Mouse (Mus musculus) forebrain, embryonic 15.5 days (tissue): ENCODE data around the gene Ikzf3. TPM values are rescaled to one million over a fixed set of nuclear protein-coding genes. Genes with fewer than 3 reads are reported as not detected.

ENCODE experiments used
- ATAC-seq: fragments of 200-750 bp; cut with Nextera tagmentation; replicated peaks from 2 replicates; pipeline ENCODE4 v1.8.0; 2017; ENCODE audit warnings: mild to moderate bottlenecking, moderate TSS enrichment, moderate library complexity
- H3K27ac ChIP-seq: fragments of 300-500 bp; sonication (generic); replicated peaks from 2 replicates; pipeline ENCODE4 v1.5.1; 2015; ENCODE audit warnings: mild to moderate bottlenecking, inconsistent platforms
- H3K27me3 ChIP-seq: fragments of 300-500 bp; sonication (generic); 2 replicates; pipeline ENCODE4 v1.6.1; 2015; ENCODE audit warnings: inconsistent platforms
- H3K36me3 ChIP-seq: fragments of 300-500 bp; sonication (generic); 2 replicates; pipeline ENCODE4 v1.6.1; 2015; ENCODE audit warnings: mild to moderate bottlenecking, inconsistent platforms
- H3K4me1 ChIP-seq: fragments of 300-500 bp; sonication (generic); 2 replicates; pipeline ENCODE4 v1.6.1; 2015; ENCODE audit warnings: inconsistent platforms
- H3K4me2 ChIP-seq: fragments of 300-500 bp; sonication (generic); replicated peaks from 2 replicates; pipeline ENCODE4 v1.6.1; 2015; ENCODE audit warnings: mild to moderate bottlenecking, inconsistent platforms
- H3K4me3 ChIP-seq: fragments of 300-500 bp; sonication (generic); 2 replicates; pipeline ENCODE4 v1.5.1; 2015; ENCODE audit warnings: mild to moderate bottlenecking, inconsistent platforms
- H3K9ac ChIP-seq: fragments of 300-500 bp; sonication (generic); replicated peaks from 2 replicates; pipeline ENCODE4 v1.6.1; 2015; ENCODE audit warnings: mild to moderate bottlenecking, inconsistent platforms
- H3K9me3 ChIP-seq: fragments of 300-500 bp; sonication (generic); 2 replicates; pipeline ENCODE4 v1.6.1; 2016; ENCODE audit warnings: inconsistent platforms
- WGBS: fragments of 180-500 bp; shearing (Covaris S2); methylation state at CpG from one replicate; pipeline ENCODE4 v1.1.7; 2015; ENCODE audit warnings: mixed read lengths; 5-methylcytosine and 5-hydroxymethylcytosine counted together
- polyA plus RNA-seq: library from polyadenylated mRNA; unstranded; fragments of >200 nt; fragmentation: Nextera tagmentation; extraction: Ambion mirVana; gene quantifications from 2 replicates; pipeline ENCODE4 v1.2.1, GENCODE M21; 2015

The Ikzf3 gene
- polyA plus RNA-seq, 1 experiment from 2014 or later, result 0.10 TPM

DNA sequence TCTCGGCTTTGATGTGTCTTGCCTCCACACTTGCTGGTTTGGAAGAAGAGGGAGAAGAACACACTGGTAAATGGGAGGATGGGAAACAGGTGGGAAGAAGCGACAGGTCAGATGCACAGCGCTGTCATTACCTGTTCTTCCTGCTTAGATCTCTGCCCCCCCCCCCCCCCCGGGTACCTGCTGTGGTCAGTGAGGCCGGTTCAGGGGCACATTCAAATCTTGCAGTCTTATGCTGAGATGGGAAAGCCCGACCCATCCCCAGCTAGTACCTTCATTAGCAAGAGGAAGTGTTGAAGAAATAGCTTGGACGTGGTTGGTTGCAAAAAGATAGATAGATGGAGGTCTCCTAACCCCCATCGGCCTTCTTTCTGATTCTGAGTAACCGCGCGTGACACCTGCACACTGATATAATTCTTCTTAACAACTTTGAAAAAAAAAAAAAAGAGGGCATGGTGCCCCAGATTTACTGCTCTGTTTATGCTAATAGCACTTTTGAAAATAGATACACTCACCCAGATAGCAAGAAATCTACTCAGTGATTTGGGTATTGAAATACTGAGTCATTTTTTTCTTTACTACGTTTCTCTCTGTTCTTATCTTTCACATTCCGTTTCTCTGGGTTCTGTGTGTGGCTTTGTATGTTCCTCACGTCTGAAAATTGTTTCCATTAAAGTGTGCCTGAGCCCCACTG lies 68.7 kb downstream of the Ikzf3 start:
- H3K9me3 ChIP-seq, result no peaks in the 10 kb centered on the region
- no peak overlapping the region for H3K27ac ChIP-seq
- no peak overlapping the region for H3K4me2 ChIP-seq
- WGBS, result 72% methylated on average over 14 of the region's 14 CpGs
- H3K9ac ChIP-seq, result no peak overlapping the region
- H3K4me1 ChIP-seq, result no peaks in the 10 kb centered on the region
- ATAC-seq, result no peak
- H3K27me3 ChIP-seq, result no peaks in the 10 kb centered on the region
- H3K4me3 ChIP-seq, result no peak overlapping the region
- no peaks in the 10 kb centered on the region for H3K36me3 ChIP-seq

DNA sequence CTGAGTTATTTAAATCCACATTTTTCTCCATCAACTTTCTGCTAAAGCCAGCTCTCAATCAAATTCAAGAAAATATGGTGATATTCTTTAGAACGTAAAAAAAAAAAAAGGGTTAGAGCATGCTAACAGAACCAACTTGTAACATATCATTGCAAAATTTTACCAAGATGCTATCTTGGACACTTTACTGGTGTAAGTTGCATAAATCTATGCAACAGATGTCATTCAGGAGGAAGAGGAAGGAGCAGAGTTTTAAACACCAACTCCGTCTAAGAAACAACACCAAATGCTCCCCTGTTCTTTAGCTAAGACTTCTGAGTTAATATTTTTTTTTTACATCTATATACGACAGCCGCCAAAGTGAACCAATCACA lies 69.4 kb downstream of the Ikzf3 start:
- H3K27ac ChIP-seq, result no peak overlapping the region
- no peaks in the 10 kb centered on the region for H3K36me3 ChIP-seq
- H3K27me3 ChIP-seq, result no peaks in the 10 kb centered on the region
- no peaks in the 10 kb centered on the region for H3K9me3 ChIP-seq
- 93% methylated on average over 4 of the region's 4 CpGs for WGBS
- no peak overlapping the region for H3K9ac ChIP-seq
- no peak overlapping the region for H3K4me2 ChIP-seq
- H3K4me1 ChIP-seq, result no peaks in the 10 kb centered on the region
- no peak overlapping the region for H3K4me3 ChIP-seq
- ATAC-seq, result no peak

DNA sequence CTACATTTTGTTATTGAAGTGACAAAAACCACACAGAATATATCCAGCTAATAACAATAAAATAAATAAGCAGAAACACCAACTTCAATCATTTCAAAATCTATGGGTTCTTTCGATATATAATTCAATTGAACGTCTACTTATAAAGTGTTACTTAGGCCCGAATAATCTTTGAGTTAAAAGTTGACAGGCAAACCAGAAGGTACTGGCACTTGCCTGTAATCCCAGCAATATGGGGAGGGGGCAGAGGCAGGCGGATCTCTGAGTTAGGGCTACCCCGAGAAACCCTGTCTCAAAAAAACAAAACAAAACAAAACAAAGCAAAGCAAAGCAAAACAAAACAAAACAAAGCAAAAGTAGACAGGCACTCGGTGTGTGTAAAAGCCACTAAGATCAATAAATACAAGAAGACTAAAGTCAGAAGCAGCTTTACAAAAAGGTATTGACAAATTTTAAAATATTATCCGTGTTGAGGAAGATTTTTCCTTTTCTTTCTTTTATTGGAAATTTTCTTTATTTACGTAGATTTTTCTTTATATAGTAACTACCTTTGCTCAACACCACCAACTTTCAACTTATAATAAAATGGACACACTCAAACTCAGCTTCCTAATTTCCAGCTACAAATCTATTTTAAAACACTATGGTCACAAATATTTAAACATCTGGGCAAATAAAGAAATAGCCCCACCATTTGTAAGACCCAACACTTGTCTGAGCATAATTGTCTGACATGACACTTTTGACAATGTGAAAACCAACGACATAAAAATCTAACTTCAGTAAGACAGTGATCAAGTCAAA lies 70.0 kb downstream of the Ikzf3 start:
- 84% methylated on average over 9 of the region's 9 CpGs for WGBS
- H3K4me2 ChIP-seq, result no peak overlapping the region
- no peak overlapping the region for H3K4me3 ChIP-seq
- H3K4me1 ChIP-seq, result no peaks in the 10 kb centered on the region
- H3K27me3 ChIP-seq, result no peaks in the 10 kb centered on the region
- H3K36me3 ChIP-seq, result no peaks in the 10 kb centered on the region
- H3K9me3 ChIP-seq, result no peaks in the 10 kb centered on the region
- no peak for ATAC-seq
- H3K27ac ChIP-seq, result no peak overlapping the region
- H3K9ac ChIP-seq, result no peak overlapping the region

DNA sequence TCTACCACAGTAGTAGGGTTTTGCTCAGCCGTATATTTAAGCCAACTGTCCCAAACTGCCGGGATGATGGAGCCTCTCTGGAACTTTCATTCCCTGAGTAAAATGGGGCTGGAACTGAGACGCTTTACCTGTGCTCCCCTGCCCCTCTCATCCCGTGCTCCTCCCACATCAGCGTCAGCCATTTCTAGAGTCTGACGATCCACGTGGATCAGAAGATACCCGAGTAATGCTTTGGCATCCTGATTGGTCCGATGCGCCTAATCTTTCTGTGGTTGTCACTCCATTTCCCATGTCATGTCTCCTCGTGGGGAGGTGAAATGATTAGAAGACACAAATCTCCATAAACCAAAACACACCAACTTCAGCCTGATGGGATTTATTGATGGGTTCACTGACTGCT lies 70.9 kb downstream of the Ikzf3 start:
- Histone ChIP-seq H3K9me3 (no peaks in the 10 kb centered on the region), H3K4me2 (no peak overlapping the region), H3K9ac (no peak overlapping the region), H3K27ac (no peak overlapping the region), H3K27me3 (no peaks in the 10 kb centered on the region), H3K36me3 (no peaks in the 10 kb centered on the region), H3K4me1 (no peaks in the 10 kb centered on the region), H3K4me3 (no peak overlapping the region)
- ATAC-seq, result no peak
- 88% methylated on average over 11 of the region's 11 CpGs for WGBS

DNA sequence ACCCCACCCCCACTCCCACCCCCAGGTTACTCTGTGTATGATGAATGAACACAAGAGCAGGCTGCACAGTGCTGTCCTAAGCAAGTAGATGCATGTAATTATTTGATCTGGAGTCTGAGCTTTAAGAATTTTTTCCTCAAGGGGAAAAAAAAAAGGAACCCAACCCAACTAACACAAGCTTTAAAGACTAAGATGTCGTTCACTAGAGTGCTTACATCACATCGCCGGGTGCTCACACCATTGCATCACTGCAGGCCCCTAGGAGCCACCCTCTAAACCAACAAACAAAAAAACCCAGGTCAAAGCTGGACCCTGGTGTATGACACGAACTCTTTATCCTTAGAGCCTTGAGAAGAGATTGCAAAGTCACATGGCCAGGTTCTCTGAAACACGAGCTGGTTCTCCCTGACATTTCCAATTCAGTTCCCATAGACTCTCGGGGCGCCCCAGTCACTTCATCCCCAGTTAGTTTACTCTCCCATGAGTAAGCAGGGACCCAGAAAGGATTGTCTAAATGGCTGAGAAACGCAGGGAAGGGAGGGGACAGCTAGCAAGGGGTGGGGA lies 71.8 kb downstream of the Ikzf3 start:
- no peak overlapping the region for H3K27ac ChIP-seq
- 57% methylated on average over 8 of the region's 8 CpGs for WGBS
- no peak overlapping the region for H3K9ac ChIP-seq
- no peaks in the 10 kb centered on the region for H3K4me1 ChIP-seq
- H3K9me3 ChIP-seq, result no peaks in the 10 kb centered on the region
- no peak overlapping the region for H3K4me3 ChIP-seq
- no peaks in the 10 kb centered on the region for H3K36me3 ChIP-seq
- H3K27me3 ChIP-seq, result no peaks in the 10 kb centered on the region
- no peak overlapping the region for H3K4me2 ChIP-seq
- ATAC-seq, result no peak

DNA sequence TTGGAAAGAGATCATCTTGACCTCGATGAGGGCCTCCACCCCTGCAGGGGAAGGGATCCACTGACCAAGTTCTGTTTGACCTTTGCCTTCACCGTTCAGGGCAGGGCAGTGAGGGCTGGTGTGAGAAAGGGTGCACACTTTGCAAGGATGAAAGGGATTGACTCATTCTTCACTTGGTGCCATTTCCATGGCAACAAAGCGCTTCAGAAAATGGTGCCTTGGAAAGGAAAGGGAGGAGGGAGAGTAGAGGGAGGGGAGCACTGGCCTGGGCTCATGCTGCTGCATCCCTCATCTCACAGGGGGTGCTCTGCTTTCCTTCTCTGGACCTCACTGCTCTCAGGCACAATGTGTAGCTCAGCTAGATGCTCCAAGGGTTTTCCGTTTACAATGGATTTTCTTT lies 73.1 kb downstream of the Ikzf3 start:
- Histone ChIP-seq H3K4me3 (no peak overlapping the region), H3K4me2 (no peak overlapping the region), H3K27ac (no peak overlapping the region), H3K4me1 (no peaks in the 10 kb centered on the region), H3K9ac (no peak overlapping the region), H3K9me3 (no peaks in the 10 kb centered on the region), H3K27me3 (no peaks in the 10 kb centered on the region), H3K36me3 (no peaks in the 10 kb centered on the region)
- ATAC-seq, result no peak
- WGBS, result 35% methylated on average over 4 of the region's 4 CpGs

DNA sequence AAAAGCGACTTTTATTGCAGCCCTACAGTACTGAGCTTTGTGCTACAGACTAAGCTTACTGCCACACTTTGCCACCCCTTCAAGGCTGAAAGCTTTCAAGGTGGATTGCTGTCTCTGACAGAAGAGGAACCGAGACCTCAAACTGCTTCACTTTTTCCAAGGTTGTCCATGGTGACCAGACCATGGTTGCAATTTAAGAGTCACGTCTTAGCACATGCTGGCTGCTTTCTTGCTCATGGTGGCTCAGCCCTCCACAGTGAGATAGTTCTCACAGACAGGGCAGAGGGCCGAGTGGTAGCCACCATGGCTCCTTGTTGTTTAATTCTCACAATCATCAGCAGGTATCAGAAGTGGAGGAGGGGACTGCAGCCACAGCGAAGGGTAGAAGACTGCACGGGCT lies 75.0 kb downstream of the Ikzf3 start:
- H3K9me3 ChIP-seq, result no peaks in the 10 kb centered on the region

DNA sequence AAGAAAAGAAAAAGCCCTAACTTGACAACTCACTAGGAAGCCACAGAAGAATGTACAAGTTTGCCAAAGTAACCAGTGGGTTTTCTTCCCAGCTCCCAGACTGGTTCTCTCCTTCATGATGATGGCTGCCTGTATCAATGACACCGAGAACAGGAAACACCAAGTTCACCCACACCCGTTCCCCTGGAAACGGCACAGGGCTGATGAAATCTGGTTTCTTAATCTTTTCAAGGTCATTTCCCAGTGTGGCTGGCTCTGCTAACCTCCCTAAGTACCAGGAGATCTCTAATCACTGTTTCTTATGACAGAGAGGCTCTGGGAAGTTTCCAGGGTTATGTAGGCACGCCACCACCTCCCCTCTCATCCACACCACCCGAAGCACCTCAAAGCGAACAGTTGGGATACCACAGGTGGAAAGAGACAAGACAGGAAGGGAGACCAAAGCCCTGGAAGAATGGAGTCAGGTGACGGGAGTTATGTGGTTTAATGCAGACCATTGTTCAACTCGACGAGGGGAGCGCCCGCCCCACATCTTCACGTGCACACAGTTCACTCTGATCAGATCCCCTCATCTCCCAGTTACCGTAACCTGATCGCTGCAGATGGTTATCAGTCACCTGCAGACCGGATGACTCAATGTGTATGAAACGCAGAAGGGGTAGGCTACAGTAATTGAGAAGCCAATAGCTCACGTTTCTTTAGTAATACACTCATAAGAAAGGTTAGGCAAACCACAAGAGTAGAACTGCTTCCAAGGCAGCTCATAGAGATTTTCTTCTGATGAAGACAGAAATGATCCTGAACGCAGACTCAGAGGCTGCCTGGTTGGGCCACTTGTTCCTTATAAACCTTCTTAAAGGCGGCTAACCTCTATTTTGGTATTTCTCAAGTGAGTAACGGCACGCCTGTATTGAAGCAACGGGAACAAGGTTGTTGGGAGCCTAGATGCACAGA lies 75.8 kb downstream of the Ikzf3 start:
- H3K9ac ChIP-seq, result no peak overlapping the region
- H3K36me3 ChIP-seq, result no peaks in the 10 kb centered on the region
- H3K4me1 ChIP-seq, result no peaks in the 10 kb centered on the region
- ATAC-seq, result no peak
- H3K9me3 ChIP-seq, result no peaks in the 10 kb centered on the region
- no peak overlapping the region for H3K4me2 ChIP-seq
- H3K4me3 ChIP-seq, result no peak overlapping the region
- no peak overlapping the region for H3K27ac ChIP-seq
- H3K27me3 ChIP-seq, result no peaks in the 10 kb centered on the region
- WGBS, result 85% methylated on average over 22 of the region's 22 CpGs

More for the DNA sequence above, 75.0 kb downstream of the Ikzf3 start:
- ATAC-seq, result no peak
- Histone ChIP-seq H3K4me3 (no peak overlapping the region), H3K9ac (no peak overlapping the region), H3K27ac (no peak overlapping the region), H3K27me3 (no peaks in the 10 kb centered on the region), H3K4me2 (no peak overlapping the region), H3K4me1 (no peaks in the 10 kb centered on the region), H3K36me3 (no peaks in the 10 kb centered on the region)
- WGBS, result 78% methylated on average over 6 of the region's 6 CpGs

DNA sequence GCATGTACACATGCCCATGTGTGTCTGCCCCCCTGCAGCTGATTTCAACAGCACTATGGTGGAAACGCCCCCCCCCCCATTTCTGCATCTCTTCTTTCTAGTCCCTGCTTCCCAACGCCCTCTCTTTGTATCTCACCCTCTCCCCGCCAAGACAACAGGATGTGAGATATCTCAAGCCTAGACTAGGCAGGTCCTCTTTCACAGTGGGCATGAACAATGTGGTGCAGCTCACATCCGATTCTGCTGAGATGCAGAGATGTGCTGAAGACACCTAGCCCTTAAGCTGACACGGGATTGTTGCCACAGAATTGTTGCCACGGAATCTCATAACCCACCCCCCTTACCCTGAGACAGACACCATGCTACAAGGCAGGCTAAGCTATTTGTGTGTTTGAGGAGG lies 81.3 kb downstream of the Ikzf3 start:
- ATAC-seq, result no peak
- Histone ChIP-seq H3K27ac (no peak overlapping the region), H3K4me2 (no peak overlapping the region), H3K4me1 (no peaks in the 10 kb centered on the region), H3K9ac (no peak overlapping the region), H3K4me3 (no peak overlapping the region), H3K9me3 (no peaks in the 10 kb centered on the region), H3K36me3 (no peaks in the 10 kb centered on the region), H3K27me3 (peaks cover 15% of the 10 kb centered on the region)
- 87% methylated on average over 6 of the region's 6 CpGs for WGBS

DNA sequence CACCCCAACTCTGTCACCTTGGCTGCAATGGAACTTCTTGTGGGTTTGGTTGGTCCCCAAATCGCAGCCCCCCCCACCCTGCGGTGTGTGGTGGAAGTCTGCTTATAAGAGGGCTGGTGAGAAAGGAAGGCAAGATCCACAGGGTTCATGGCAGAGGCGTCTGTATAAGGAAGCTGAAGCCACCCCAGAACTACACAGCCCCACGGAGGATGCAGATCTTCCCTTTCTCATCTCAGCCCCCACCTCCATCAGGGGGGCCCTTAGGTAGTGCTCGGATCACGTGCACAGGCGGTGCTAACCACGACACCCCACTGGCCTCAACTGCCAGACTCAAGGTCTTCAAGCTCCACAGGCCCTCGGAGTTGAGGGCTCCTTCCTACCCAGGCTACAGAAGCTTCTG lies 81.9 kb downstream of the Ikzf3 start:
- no peak for ATAC-seq
- Histone ChIP-seq H3K4me1 (no peaks in the 10 kb centered on the region), H3K4me3 (no peak overlapping the region), H3K9me3 (no peaks in the 10 kb centered on the region), H3K36me3 (no peaks in the 10 kb centered on the region), H3K4me2 (no peak overlapping the region), H3K27me3 (peaks cover 21% of the 10 kb centered on the region), H3K27ac (no peak overlapping the region), H3K9ac (no peak overlapping the region)
- whole genome bisulfite sequencing, result 90% methylated on average over 9 of the region's 9 CpGs

DNA sequence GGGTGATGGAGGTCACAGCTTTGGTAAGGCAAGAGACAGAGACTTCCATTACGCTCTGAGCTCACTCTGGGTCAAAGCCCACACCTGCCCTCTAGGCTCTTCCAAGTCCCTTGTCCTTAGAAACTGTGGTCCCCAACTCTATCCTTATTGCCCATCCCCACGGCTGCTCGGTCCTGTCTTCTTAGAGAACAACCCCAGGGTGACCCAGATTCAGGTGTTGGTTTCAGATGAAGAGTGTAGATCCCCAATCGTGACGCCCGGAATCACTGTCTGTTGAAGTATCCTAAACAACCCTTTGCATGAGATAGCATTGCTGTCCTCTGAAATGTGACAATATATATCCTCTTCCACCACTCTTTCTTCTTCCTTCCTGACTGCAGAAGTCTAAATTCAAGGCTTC lies 83.6 kb downstream of the Ikzf3 start:
- Histone ChIP-seq H3K27me3 (peaks cover 32% of the 10 kb centered on the region), H3K9me3 (no peaks in the 10 kb centered on the region), H3K4me2 (no peak overlapping the region), H3K4me3 (no peak overlapping the region), H3K27ac (no peak overlapping the region), H3K36me3 (no peaks in the 10 kb centered on the region), H3K4me1 (peaks cover 10% of the 10 kb centered on the region), H3K9ac (no peak overlapping the region)
- no peak for ATAC-seq
- WGBS, result 91% methylated on average over 6 of the region's 6 CpGs
